Mouse (Mus musculus): ENCODE data around the gene Fasn. TPM values are rescaled to one million over a fixed set of nuclear protein-coding genes. Genes with fewer than 3 reads are reported as not detected.
"Not testable (repeated sequence)": the region's sequence is repeated elsewhere in the genome, so short reads cannot be mapped to it uniquely, and the experiment has no call there.

Fasn gene
- total RNA-seq, 1 experiment from 2014 or later: 28.3 TPM

GRCm38 (mm10) chr11:120804769-120805168, 19.6 kb downstream of the Fasn start:
- ATAC-seq (ENCODE audit: extremely low read depth, insufficient number of reproducible peaks, low FRiP score, poor library complexity, severe bottlenecking): no peak

GRCm38 (mm10) chr11:120804274-120804673, 20.1 kb downstream of the Fasn start:
- ATAC-seq (ENCODE audit: extremely low read depth, insufficient number of reproducible peaks, low FRiP score, poor library complexity, severe bottlenecking): no peak

- peak; percentile 77 for ATAC-seq (ENCODE audit: extremely low read depth, insufficient number of reproducible peaks, low FRiP score, poor library complexity, severe bottlenecking)
These were observed 24.1 kb downstream of the Fasn start for GRCm38 (mm10) chr11:120800061-120800904.

GRCm38 (mm10) chr11:120799316-120799890, 24.9 kb downstream of the Fasn start:
- no peak for ATAC-seq (ENCODE audit: extremely low read depth, insufficient number of reproducible peaks, low FRiP score, poor library complexity, severe bottlenecking)

GRCm38 (mm10) chr11:120798244-120798643, 26.1 kb downstream of the Fasn start:
- no peak for ATAC-seq (ENCODE audit: extremely low read depth, insufficient number of reproducible peaks, low FRiP score, poor library complexity, severe bottlenecking)

GRCm38 (mm10) chr11:120796614-120796946, 27.8 kb downstream of the Fasn start:
- no peak for ATAC-seq (ENCODE audit: extremely low read depth, insufficient number of reproducible peaks, low FRiP score, poor library complexity, severe bottlenecking)

- ATAC-seq (ENCODE audit: extremely low read depth, insufficient number of reproducible peaks, low FRiP score, poor library complexity, severe bottlenecking): peak; percentile 90
These were observed 28.4 kb downstream of the Fasn start, which contains the start of gene Dus1l for GRCm38 (mm10) chr11:120795756-120796613. Gene Dus1l, minus strand, starts transcription at chr11:120796403.

GRCm38 (mm10) chr11:120792652-120793051, 31.7 kb downstream of the Fasn start:
- no peak for ATAC-seq (ENCODE audit: extremely low read depth, insufficient number of reproducible peaks, low FRiP score, poor library complexity, severe bottlenecking)

GRCm38 (mm10) chr11:120789810-120790209, 34.5 kb downstream of the Fasn start:
- ATAC-seq (ENCODE audit: extremely low read depth, insufficient number of reproducible peaks, low FRiP score, poor library complexity, severe bottlenecking): no peak

GRCm38 (mm10) chr11:120789355-120789754, 35.0 kb downstream of the Fasn start:
- no peak for ATAC-seq (ENCODE audit: extremely low read depth, insufficient number of reproducible peaks, low FRiP score, poor library complexity, severe bottlenecking)

GRCm38 (mm10) chr11:120788460-120788859, 35.9 kb downstream of the Fasn start:
- ATAC-seq (ENCODE audit: extremely low read depth, insufficient number of reproducible peaks, low FRiP score, poor library complexity, severe bottlenecking): not testable (repeated sequence)

- no peak for ATAC-seq (ENCODE audit: extremely low read depth, insufficient number of reproducible peaks, low FRiP score, poor library complexity, severe bottlenecking)
These were observed 39.2 kb downstream of the Fasn start for GRCm38 (mm10) chr11:120785145-120785544.

GRCm38 (mm10) chr11:120784064-120784791, 40.1 kb downstream of the Fasn start, which contains the start of the genes Rfng and Gps1:
Gene Rfng, minus strand, starts transcription at chr11:120784207.
Gene Gps1, plus strand, starts transcription at chr11:120784272.
- peak; percentile 63 for ATAC-seq (ENCODE audit: extremely low read depth, insufficient number of reproducible peaks, low FRiP score, poor library complexity, severe bottlenecking)

- ATAC-seq (ENCODE audit: extremely low read depth, insufficient number of reproducible peaks, low FRiP score, poor library complexity, severe bottlenecking): no peak
These were observed 40.8 kb downstream of the Fasn start for GRCm38 (mm10) chr11:120783426-120784063.

GRCm38 (mm10) chr11:120781361-120781760, 43.0 kb downstream of the Fasn start:
- ATAC-seq (ENCODE audit: extremely low read depth, insufficient number of reproducible peaks, low FRiP score, poor library complexity, severe bottlenecking): not testable (repeated sequence)

GRCm38 (mm10) chr11:120779876-120780275, 44.5 kb downstream of the Fasn start:
- ATAC-seq (ENCODE audit: extremely low read depth, insufficient number of reproducible peaks, low FRiP score, poor library complexity, severe bottlenecking): no peak

- no peak for ATAC-seq (ENCODE audit: extremely low read depth, insufficient number of reproducible peaks, low FRiP score, poor library complexity, severe bottlenecking)
These were observed 47.2 kb downstream of the Fasn start for GRCm38 (mm10) chr11:120777123-120777522.

- peak; percentile 94 for ATAC-seq (ENCODE audit: extremely low read depth, insufficient number of reproducible peaks, low FRiP score, poor library complexity, severe bottlenecking)
These were observed 48.4 kb downstream of the Fasn start for GRCm38 (mm10) chr11:120775774-120776469.
